Mouse (Mus musculus) heart, embryonic 13.5 days (tissue): ENCODE data around the gene Tcte3. TPM values are rescaled to one million over a fixed set of nuclear protein-coding genes. Genes with fewer than 3 reads are reported as not detected.
A peak's percentile ranks its signal among the peaks of the same experiment; 100 is the strongest.
"Not testable (repeated sequence)": the region's sequence is repeated elsewhere in the genome, so short reads cannot be mapped to it uniquely, and the experiment has no call there.

Source experiments
- ATAC-seq: fragments of 200-750 bp; cut with Nextera tagmentation; 2 replicates; pipeline ENCODE4 v1.8.0; 2017; ENCODE audit warnings: moderate TSS enrichment; ENCODE audit not compliant: insufficient number of reproducible peaks, low FRiP score, low TSS enrichment; ENCODE audit errors: extremely low read depth
- H3K27ac ChIP-seq: fragments of 300-500 bp; sonication (generic); replicated peaks from 2 replicates; pipeline ENCODE4 v1.5.1; 2015; ENCODE audit warnings: moderate library complexity, mild to moderate bottlenecking, inconsistent platforms
- H3K27me3 ChIP-seq: fragments of 300-500 bp; sonication (generic); replicated peaks from 2 replicates; pipeline ENCODE4 v1.6.1; 2015; ENCODE audit warnings: mild to moderate bottlenecking, inconsistent platforms
- H3K36me3 ChIP-seq: fragments of 300-500 bp; sonication (generic); 2 replicates; pipeline ENCODE4 v1.6.1; 2015; ENCODE audit warnings: mild to moderate bottlenecking, inconsistent platforms
- H3K4me1 ChIP-seq: fragments of 300-500 bp; sonication (generic); 2 replicates; pipeline ENCODE4 v1.6.1; 2015; ENCODE audit warnings: inconsistent platforms
- H3K4me2 ChIP-seq: fragments of 300-500 bp; sonication (generic); 2 replicates; pipeline ENCODE4 v1.6.1; 2015; ENCODE audit warnings: inconsistent platforms, mild to moderate bottlenecking, moderate library complexity
- H3K4me3 ChIP-seq: fragments of 300-500 bp; sonication (generic); 2 replicates; pipeline ENCODE4 v1.5.1; 2015; ENCODE audit warnings: moderate library complexity, mild to moderate bottlenecking, inconsistent platforms
- H3K9ac ChIP-seq: fragments of 300-500 bp; sonication (generic); 2 replicates; pipeline ENCODE4 v1.6.1; 2015; ENCODE audit warnings: inconsistent platforms, mild to moderate bottlenecking, moderate library complexity
- H3K9me3 ChIP-seq: fragments of 300-500 bp; sonication (generic); 2 replicates; pipeline ENCODE4 v1.6.1; 2016; ENCODE audit warnings: inconsistent platforms
- WGBS: fragments of 180-500 bp; shearing (Covaris S2); methylation state at CpG from one replicate; pipeline ENCODE4 v1.1.7; 2015; ENCODE audit warnings: mixed read lengths; 5-methylcytosine and 5-hydroxymethylcytosine counted together
- polyA plus RNA-seq: library from polyadenylated mRNA; unstranded; fragments of >200 nt; fragmentation: Nextera tagmentation; extraction: Ambion mirVana; gene quantifications from 2 replicates; pipeline ENCODE4 v1.2.1, GENCODE M21; 2015

Tcte3 gene
- polyA plus RNA-seq, 1 experiment from 2014 or later = 0.62 TPM

DNA sequence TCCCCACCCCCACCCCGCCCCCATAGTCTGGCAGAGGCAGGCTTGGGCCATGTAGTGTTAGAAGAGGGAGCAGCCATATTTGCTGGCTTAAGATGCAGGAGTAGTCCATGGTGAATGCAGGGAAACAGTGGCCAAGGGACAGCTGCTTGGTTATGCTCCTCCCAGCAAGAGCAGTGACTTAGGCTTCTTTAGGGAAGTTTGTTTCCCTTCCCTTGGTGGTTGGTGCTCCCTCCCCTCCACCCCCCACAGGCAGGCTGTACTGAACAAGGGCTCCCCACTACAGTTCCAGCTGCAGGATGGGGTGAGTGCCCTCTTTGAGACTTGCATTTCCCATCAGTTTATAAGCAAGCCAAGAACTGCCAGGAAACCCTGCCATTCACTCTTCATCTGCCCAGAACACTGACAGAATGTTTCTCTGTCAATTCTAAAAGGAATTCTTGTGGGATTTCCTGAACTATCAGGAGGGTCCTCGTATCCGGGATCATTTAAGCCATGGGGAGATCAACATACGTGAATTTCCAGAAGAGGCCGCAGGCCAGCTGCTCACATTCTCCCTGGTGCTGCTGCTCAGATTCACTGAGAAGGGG is 51.1 kb downstream of the Tcte3 start:
- H3K27me3 ChIP-seq, ATAC-seq, H3K4me1 ChIP-seq, H3K36me3 ChIP-seq, H3K27ac ChIP-seq, H3K4me2 ChIP-seq, H3K4me3 ChIP-seq, H3K9me3 ChIP-seq, H3K9ac ChIP-seq: not testable (repeated sequence)
- WGBS = 80% methylated on average over 4 of the region's 5 CpGs

DNA sequence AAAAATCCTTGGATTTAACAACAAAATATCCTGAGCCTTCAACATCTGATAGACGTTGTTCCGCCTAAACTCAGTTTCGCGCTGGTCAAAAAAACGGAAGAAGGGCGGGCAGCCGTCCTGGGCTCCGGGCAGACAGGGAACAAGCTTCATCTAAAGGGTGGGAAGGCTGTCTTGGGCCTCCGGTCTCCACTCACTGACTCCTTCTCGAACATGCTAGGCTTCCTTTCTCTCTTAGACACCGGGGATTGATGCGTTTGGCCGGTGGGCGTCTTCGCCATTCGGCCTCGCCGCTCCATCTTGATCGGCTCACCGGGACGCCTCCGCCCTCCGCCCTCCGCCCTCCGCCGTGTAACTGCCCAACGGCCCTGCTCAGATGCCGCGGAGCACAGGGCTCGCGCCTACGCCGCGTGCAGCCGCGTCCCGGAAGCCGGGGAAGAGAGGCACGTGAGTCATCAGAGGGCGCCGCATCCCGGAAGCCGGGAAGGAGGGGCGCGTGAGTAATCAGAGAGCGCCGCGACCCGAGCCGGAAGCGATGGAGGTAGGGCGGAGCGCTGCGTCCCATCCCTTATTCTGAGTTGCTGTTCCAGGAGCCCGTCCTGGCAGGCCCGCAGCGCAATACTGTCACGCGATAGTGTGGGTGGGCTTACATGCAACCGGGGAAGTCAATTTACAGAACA is 62.8 kb downstream of the Tcte3 start, which contains the start of the genes 9030025P20Rik and Gm3417:
9030025P20Rik (plus strand) TSS at position 107 of the 677 bp plus-strand sequence.
Gm3417 (minus strand) TSS at position 429 of the 677 bp plus-strand sequence.
- H3K9ac ChIP-seq, H3K4me1 ChIP-seq, H3K27ac ChIP-seq, H3K9me3 ChIP-seq, H3K36me3 ChIP-seq, H3K27me3 ChIP-seq: not testable (repeated sequence)
- no CpG with 5 or more reads among the region's 60 CpGs for WGBS
- Histone ChIP-seq H3K4me3 (peak within 1 kb of the TSS; percentile 31), H3K4me2 (peak within 1 kb of the TSS; percentile 53)
- ATAC-seq = peak; percentile 100

DNA sequence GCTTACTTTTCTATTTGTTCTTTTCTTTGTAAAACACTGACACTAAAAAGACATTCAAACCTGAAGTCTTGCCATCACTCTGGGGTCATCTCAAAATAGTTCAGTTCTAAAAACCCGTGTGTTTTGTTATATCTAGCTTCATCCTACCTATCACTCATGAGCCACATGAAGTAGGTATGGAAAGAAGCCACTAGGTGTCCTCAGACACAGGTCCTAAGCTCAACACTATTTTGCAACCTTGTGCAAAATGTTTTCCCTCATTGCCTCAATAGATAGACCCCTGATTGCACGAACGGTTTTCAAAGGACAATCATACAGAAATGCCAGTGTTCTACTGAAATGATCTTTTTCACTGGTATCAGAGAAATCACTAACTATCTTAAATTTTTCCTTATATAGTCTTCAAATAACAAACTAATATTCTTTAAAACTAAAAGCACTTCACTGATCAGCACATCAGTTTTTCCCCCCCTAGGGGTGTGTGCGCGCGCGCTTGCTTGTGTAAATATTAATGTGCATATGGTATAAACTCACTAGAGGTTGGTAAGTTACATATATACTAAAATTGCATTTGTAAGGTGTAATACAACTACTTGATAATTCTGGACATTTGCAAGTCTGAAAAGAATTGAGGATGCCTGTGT is 63.4 kb downstream of the Tcte3 start:
- not testable (repeated sequence) for H3K9ac ChIP-seq, H3K9me3 ChIP-seq, ATAC-seq, H3K36me3 ChIP-seq, H3K27ac ChIP-seq, H3K27me3 ChIP-seq, H3K4me1 ChIP-seq
- Histone ChIP-seq H3K4me2 (peak overlapping the region; percentile 53), H3K4me3 (peak overlapping the region; percentile 31)
- WGBS = 2% methylated on average over 4 of the region's 7 CpGs

Other genes starting within 250 kb of the Tcte3 start
- 3.3 TPM in 2 replicates for gene Wdr27, start 98.3 kb downstream of the Tcte3 start, polyA plus RNA-seq
- gene 1600012H06Rik, start 98.3 kb downstream of the Tcte3 start, polyA plus RNA-seq = 29.2 and 30.5 TPM in 2 replicates
- 22.9 and 24.4 TPM in 2 replicates for gene Phf10, start 80.2 kb downstream of the Tcte3 start, polyA plus RNA-seq
- gene 9030025P20Rik, start 63.0 kb downstream of the Tcte3 start, polyA plus RNA-seq = 5.8 and 8.1 TPM in 2 replicates
- gene Gm3417, start 62.7 kb downstream of the Tcte3 start, polyA plus RNA-seq = 0.25 TPM in 1 of 2 replicates, not detected in the other
- gene Gm3435, start 31.3 kb downstream of the Tcte3 start, polyA plus RNA-seq = 4.4 and 4.9 TPM in 2 replicates
- 51.8 and 66.8 TPM in 2 replicates for gene Ermard, start 280 bp downstream of the Tcte3 start, polyA plus RNA-seq
- gene Gm3448, start within 50 bp of the Tcte3 start, polyA plus RNA-seq = 2.2 and 3.2 TPM in 2 replicates